Mouse (Mus musculus) kidney, postnatal 0 days (tissue): ENCODE data around the gene Fermt1. TPM values are rescaled to one million over a fixed set of nuclear protein-coding genes. Genes with fewer than 3 reads are reported as not detected.

ENCODE experiments used
- ATAC-seq: fragments of 200-750 bp; cut with Nextera tagmentation; replicated peaks from 2 replicates; pipeline ENCODE4 v1.8.0; 2017; ENCODE audit warnings: low read depth, moderate number of reproducible peaks, moderate TSS enrichment, moderate library complexity; ENCODE audit not compliant: low FRiP score
- DNase-seq: peaks from one replicate; pipeline ENCODE4 v3.0.0-alpha.2; 2016; ENCODE audit warnings: low spot score
- H3K27ac ChIP-seq: fragments of 300-500 bp; sonication (generic); 2 replicates; pipeline ENCODE4 v1.5.1; 2014; ENCODE audit warnings: mild to moderate bottlenecking
- H3K27me3 ChIP-seq: fragments of 300-500 bp; sonication (generic); 2 replicates; pipeline ENCODE4 v1.6.1; 2014; ENCODE audit warnings: low read length, mixed read lengths; ENCODE audit not compliant: insufficient read depth
- H3K36me3 ChIP-seq: fragments of 300-500 bp; sonication (generic); 2 replicates; pipeline ENCODE4 v1.6.1; 2014; ENCODE audit warnings: low read length, mixed read lengths; ENCODE audit not compliant: insufficient read depth
- H3K4me1 ChIP-seq: fragments of 300-500 bp; sonication (generic); replicated peaks from 2 replicates; pipeline ENCODE4 v1.6.1; 2014; ENCODE audit warnings: antibody characterized with exemption, low read length, mixed read lengths; ENCODE audit not compliant: insufficient read depth
- H3K4me2 ChIP-seq: fragments of 300-500 bp; sonication (generic); 2 replicates; pipeline ENCODE4 v1.6.1; 2014; ENCODE audit warnings: mild to moderate bottlenecking, low read length, moderate library complexity, mixed read lengths
- H3K4me3 ChIP-seq: fragments of 300-500 bp; sonication (generic); replicated peaks from 2 replicates; pipeline ENCODE4 v1.5.1; 2014; ENCODE audit warnings: low read depth, low read length
- H3K9ac ChIP-seq: fragments of 300-500 bp; sonication (generic); 2 replicates; pipeline ENCODE4 v1.6.1; 2014; ENCODE audit warnings: low read depth, low read length
- H3K9me3 ChIP-seq: fragments of 300-500 bp; sonication (generic); replicated peaks from 2 replicates; pipeline ENCODE4 v1.6.1; 2016; ENCODE audit warnings: low read length, inconsistent platforms, mixed read lengths
- CTCF ChIP-seq: IDR thresholded peaks from 2 replicates; pipeline ENCODE4 v1.5.1; 2016; ENCODE audit warnings: antibody characterized with exemption, low read depth, mild to moderate bottlenecking, moderate library complexity
- WGBS: fragments of 180-500 bp; shearing (Covaris S2); extraction: QIAGEN DNeasy Blood & Tissue Kit; methylation state at CpG from one replicate; pipeline ENCODE4 v1.1.7; 2014; 5-methylcytosine and 5-hydroxymethylcytosine counted together
- polyA plus RNA-seq: library from polyadenylated mRNA; unstranded; fragments of >200 nt; fragmentation: Nextera tagmentation; extraction: Ambion mirVana; gene quantifications from 2 replicates; pipeline ENCODE4 v1.2.1, GENCODE M21; 2015

The Fermt1 gene
- polyA plus RNA-seq, 1 experiment from 2014 or later, result 22.5 TPM

DNA sequence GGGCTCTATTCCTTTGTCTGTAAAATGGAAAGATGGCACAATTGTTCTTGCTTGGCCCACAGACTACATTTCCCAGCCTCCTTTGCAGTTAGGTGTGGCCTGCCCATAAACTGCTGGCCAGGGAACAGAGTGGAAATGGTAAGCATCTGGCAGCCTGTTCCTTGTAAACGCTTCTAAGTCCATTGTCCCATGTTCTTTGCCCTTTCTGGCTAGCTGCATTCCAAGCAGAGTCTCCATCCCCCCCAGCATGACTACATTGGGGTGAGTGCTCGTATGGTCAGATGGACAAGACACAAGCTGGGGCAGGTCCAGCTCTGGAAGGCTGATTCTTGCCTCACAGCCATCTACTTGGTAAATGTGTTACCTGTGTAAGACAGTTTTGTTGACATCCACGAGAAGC is 74.0 kb downstream of the Fermt1 start:
- 65% methylated on average over 3 of the region's 3 CpGs for WGBS
- H3K4me3 ChIP-seq, result no peak overlapping the region
- TF ChIP-seq CTCF, result no peak
- ATAC-seq (peak; percentile 85), DNase-seq (peak; percentile 12)
- H3K27ac ChIP-seq, result no peak overlapping the region
- no peaks in the 10 kb centered on the region for H3K9me3 ChIP-seq
- no peak overlapping the region for H3K4me2 ChIP-seq
- no peak overlapping the region for H3K9ac ChIP-seq
- H3K36me3 ChIP-seq, result peaks cover 6% of the 10 kb centered on the region; the same call in 1 of the 2 replicates
- H3K27me3 ChIP-seq, result no peaks in the 10 kb centered on the region
- H3K4me1 ChIP-seq, result no peaks in the 10 kb centered on the region

DNA sequence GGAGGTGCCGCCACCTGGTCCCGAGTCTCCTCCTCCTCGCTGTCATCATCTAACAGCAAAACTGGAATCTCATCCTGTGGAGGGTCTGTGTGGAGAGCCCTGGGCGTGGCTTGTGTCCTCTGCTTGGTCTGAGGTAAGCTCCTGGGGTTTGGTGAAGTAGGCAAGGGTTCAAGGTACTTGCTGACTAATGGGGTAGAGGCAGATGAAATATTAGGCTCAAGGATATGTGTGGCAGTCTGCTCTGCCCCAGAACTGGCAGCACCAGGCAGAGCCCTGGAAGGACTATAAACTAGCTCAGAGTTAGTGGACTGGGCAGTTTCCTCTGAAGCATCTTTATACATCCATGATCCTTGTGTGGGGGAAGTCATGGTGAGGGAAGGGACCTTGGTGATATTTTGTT is 75.4 kb downstream of the Fermt1 start:
- no peak for DNase-seq
- TF ChIP-seq CTCF, result no peak
- H3K36me3 ChIP-seq, result peaks cover 7% of the 10 kb centered on the region; the same call in 1 of the 2 replicates
- no peak overlapping the region for H3K4me3 ChIP-seq
- no peak overlapping the region for H3K4me2 ChIP-seq
- no peak for ATAC-seq
- no peak overlapping the region for H3K9ac ChIP-seq
- no peaks in the 10 kb centered on the region for H3K4me1 ChIP-seq
- WGBS, result 77% methylated on average over 4 of the region's 4 CpGs
- H3K27me3 ChIP-seq, result no peaks in the 10 kb centered on the region
- H3K9me3 ChIP-seq, result no peaks in the 10 kb centered on the region
- no peak overlapping the region for H3K27ac ChIP-seq

- 78% methylated on average over 5 of the region's 5 CpGs for WGBS
- peaks cover 10% of the 10 kb centered on the region; the same call in 1 of the 2 replicates for H3K36me3 ChIP-seq
- 0 out of 2 replicates have a peak, but pooled peaks have one; percentile 17 for ATAC-seq
Measured at GRCm38 (mm10) chr2:132869682-132870081, 76.0 kb downstream of the Fermt1 start.

GRCm38 (mm10) chr2:132867521-132867920 is 78.2 kb downstream of the Fermt1 start:
- Histone ChIP-seq H3K27ac (no peak overlapping the region), H3K9ac (no peak overlapping the region), H3K4me1 (no peaks in the 10 kb centered on the region), H3K9me3 (no peaks in the 10 kb centered on the region), H3K4me2 (no peak overlapping the region), H3K36me3 (peaks cover 11% of the 10 kb centered on the region; the same call in 1 of the 2 replicates), H3K27me3 (no peaks in the 10 kb centered on the region), H3K4me3 (no peak overlapping the region)
- DNase-seq (no peak), ATAC-seq (no peak)
- WGBS, result 80% methylated on average over 5 of the region's 5 CpGs
- TF ChIP-seq CTCF, result no peak

More at GRCm38 (mm10) chr2:132869682-132870081, 76.0 kb downstream of the Fermt1 start:
- Histone ChIP-seq H3K27ac (no peak overlapping the region), H3K4me2 (no peak overlapping the region), H3K9me3 (no peaks in the 10 kb centered on the region), H3K4me1 (no peaks in the 10 kb centered on the region), H3K4me3 (no peak overlapping the region), H3K27me3 (no peaks in the 10 kb centered on the region), H3K9ac (no peak overlapping the region)
- TF ChIP-seq CTCF, result no peak
- no peak for DNase-seq

DNA sequence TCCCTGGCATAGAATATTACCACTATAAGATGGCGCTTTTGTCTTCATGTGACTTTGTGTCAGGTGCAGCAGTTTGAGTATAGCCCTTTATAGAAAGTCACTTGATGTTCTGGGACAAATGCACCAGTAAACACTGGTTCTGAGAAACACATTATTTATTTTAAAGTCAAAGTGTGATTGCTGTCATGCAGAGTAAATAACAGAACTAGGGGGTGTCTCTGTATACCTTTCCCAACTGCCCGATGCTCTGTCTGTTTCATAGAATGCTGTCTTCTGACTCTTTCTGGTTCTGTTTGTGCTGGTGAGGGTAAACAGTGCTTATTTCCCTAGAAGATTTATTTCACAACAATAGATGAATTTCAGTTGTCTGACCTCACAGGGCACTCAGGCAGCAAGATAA is 82.4 kb downstream of the Fermt1 start:
- Histone ChIP-seq H3K4me3 (no peak overlapping the region), H3K27ac (no peak overlapping the region), H3K4me2 (no peak overlapping the region), H3K9ac (no peak overlapping the region), H3K9me3 (no peaks in the 10 kb centered on the region), H3K4me1 (no peaks in the 10 kb centered on the region), H3K27me3 (no peaks in the 10 kb centered on the region), H3K36me3 (peaks cover 11% of the 10 kb centered on the region; the same call in 1 of the 2 replicates)
- ATAC-seq (no peak), DNase-seq (no peak)
- WGBS, result 92% methylated on average over 2 of the region's 2 CpGs
- TF ChIP-seq CTCF, result no peak

DNA sequence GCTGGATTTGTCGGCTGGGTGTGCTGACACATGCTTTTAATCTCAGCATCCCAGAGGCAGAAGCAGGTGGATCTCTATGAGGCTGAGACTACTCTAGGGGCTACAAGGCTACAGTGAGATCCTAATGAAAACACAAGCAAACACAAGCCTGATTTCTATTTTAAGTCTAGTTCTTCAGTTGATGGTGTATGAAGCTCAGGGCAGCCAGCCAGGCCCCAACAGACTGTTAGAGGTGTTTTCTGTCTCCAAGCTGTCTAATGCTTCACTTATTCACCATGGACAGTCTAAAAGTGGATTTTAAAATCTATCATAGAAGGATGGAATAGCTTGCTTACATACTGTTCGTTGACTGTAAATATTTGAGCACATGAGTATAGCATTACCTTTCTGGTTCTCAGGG is 84.2 kb downstream of the Fermt1 start:
- Histone ChIP-seq H3K27me3 (no peaks in the 10 kb centered on the region), H3K4me1 (no peaks in the 10 kb centered on the region), H3K9ac (no peak overlapping the region), H3K36me3 (peaks cover 4% of the 10 kb centered on the region; the same call in 1 of the 2 replicates), H3K9me3 (no peaks in the 10 kb centered on the region), H3K4me3 (no peak overlapping the region), H3K27ac (no peak overlapping the region), H3K4me2 (no peak overlapping the region)
- 92% methylated on average over 2 of the region's 2 CpGs for WGBS
- no peak for TF ChIP-seq CTCF
- no peak for DNase-seq
- ATAC-seq, result no peak

DNA sequence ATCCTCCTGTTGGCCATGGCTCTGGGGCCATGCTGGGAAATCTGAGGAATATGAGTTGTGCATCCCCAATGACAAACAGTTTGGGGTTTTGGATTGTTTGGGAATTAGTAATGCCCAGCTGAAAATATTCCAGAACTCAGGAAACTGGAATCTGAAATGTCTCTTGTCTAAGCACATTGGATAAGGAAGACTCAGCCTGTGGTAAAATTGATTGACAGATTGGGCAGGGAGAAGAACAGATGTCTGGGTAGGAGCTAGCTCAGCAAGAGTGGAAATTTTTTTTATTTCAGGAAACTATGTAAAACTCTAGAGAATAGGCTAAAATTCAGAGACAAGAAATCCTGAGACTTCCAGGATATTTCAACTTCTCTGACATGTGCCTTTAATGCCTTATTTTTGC is 85.3 kb downstream of the Fermt1 start:
- no peak for DNase-seq
- TF ChIP-seq CTCF, result no peak

More for the DNA sequence above, 85.3 kb downstream of the Fermt1 start:
- Histone ChIP-seq H3K36me3 (peaks cover 4% of the 10 kb centered on the region; the same call in 1 of the 2 replicates), H3K27me3 (no peaks in the 10 kb centered on the region), H3K9ac (no peak overlapping the region), H3K9me3 (no peaks in the 10 kb centered on the region), H3K4me2 (no peak overlapping the region), H3K4me3 (no peak overlapping the region), H3K4me1 (no peaks in the 10 kb centered on the region), H3K27ac (no peak overlapping the region)
- ATAC-seq, result no peak
